Mouse (Mus musculus) bone marrow, adult 2 months (tissue): ENCODE data around the gene Smbd1.

ENCODE experiments used
- CTCF ChIP-seq: fragments of 200-500 bp; IDR thresholded peaks from 2 replicates; pipeline ENCODE4 v1.5.1; 2011; ENCODE audit warnings: low read length, control low read depth; ENCODE audit not compliant: control insufficient read depth, insufficient read depth
- POLR2A ChIP-seq: fragments of 200-500 bp; IDR thresholded peaks from 2 replicates; pipeline ENCODE4 v1.6.1; 2011; ENCODE audit warnings: low read depth, mild to moderate bottlenecking, control low read depth, low read length, borderline replicate concordance; ENCODE audit not compliant: control insufficient read depth

- no peak for TF ChIP-seq CTCF
- TF ChIP-seq POLR2A: no peak
Observed at GRCm38 (mm10) chr16:32849042-32849830, 39.0 kb upstream of the Smbd1 start.
